Mouse (Mus musculus): ENCODE data around the gene Sept10. TPM values are rescaled to one million over a fixed set of nuclear protein-coding genes. Genes with fewer than 3 reads are reported as not detected.

Gene Sept10
- polyA plus RNA-seq, 1 experiment, result 2.0 TPM

DNA sequence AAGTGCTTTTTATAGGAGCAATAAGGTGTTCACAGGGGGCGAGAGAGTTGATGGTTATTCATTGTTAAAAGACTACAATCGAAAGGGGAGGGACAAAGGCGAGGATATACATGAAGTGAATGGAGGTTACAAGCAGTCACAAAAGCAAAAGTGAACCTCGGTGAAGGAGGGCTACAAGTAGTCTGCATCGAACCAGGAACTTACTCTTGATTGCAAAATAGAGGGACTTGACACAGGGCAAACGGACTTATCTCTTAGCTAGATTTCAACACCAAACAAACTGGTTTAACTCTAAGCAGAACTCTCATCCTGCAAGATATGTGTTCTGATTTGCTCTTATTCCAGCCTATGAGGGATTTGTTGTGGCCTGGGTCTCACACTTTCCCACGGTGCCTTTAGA is 41.3 kb upstream of the Sept10 start:
- TF ChIP-seq POLR2A (IDR thresholded peaks at IDR 0.05; ENCODE audit: low read depth, low read length) (no peak), CTCF (IDR thresholded peaks at IDR 0.05; ENCODE audit: extremely low read depth, insufficient read depth, insufficient read length, insufficient replicate concordance) (no peak)
- WGBS, result 77% methylated on average over 7 of the region's 7 CpGs
- no peak for DNase-seq (ENCODE audit: low read depth in 1 of 2, low spot score in 2 of 2)

DNA sequence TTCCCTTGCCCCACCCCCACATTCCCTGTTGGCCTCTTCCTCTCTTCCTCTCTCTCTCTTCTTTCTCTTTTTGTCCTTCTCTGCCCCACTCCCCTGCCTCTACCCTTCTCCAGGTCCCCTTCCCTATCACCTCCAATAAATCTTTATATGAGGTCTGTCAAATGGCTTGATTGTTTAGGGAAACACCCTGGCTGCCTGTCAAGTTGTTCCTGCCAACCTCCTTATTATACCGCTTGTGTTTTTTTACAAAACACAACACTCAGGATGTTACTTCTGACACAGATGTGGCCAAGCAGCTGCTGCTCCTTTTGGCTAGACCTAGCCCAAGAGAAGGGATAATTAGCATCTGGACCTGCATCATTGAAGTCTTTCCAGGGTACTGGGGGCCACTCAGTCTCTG is 40.4 kb upstream of the Sept10 start:
- Histone ChIP-seq H3K36me3 (ENCODE audit: control insufficient read depth, insufficient read depth, low read length) (no peaks in the 10 kb centered on the region), H3K4me3 (ENCODE audit: extremely low read depth, insufficient read depth, insufficient read length) (no peak overlapping the region), H3K27me3 (ENCODE audit: control insufficient read depth, insufficient read depth, low read length) (no peaks in the 10 kb centered on the region), H3K4me1 (ENCODE audit: control insufficient read depth, insufficient read depth, insufficient read length) (no peaks in the 10 kb centered on the region; the same call in 1 of the 2 replicates), H3K27ac (ENCODE audit: insufficient read depth, low read length) (no peak overlapping the region)
- DNase-seq (ENCODE audit: low read depth in 1 of 2, low spot score in 2 of 2), result no peak
- no peak for TF ChIP-seq POLR2A (IDR thresholded peaks at IDR 0.05; ENCODE audit: low read depth, low read length)
- TF ChIP-seq CTCF (IDR thresholded peaks at IDR 0.05; ENCODE audit: extremely low read depth, insufficient read depth, insufficient read length, insufficient replicate concordance), result no peak
- WGBS, result 72% methylated on average over 1 of the region's 1 CpGs

More for the DNA sequence above, 41.3 kb upstream of the Sept10 start:
- Histone ChIP-seq H3K4me3 (ENCODE audit: extremely low read depth, insufficient read depth, insufficient read length) (no peak overlapping the region), H3K27me3 (ENCODE audit: control insufficient read depth, insufficient read depth, low read length) (no peaks in the 10 kb centered on the region), H3K36me3 (ENCODE audit: control insufficient read depth, insufficient read depth, low read length) (no peaks in the 10 kb centered on the region), H3K4me1 (ENCODE audit: control insufficient read depth, insufficient read depth, insufficient read length) (no peaks in the 10 kb centered on the region; the same call in 1 of the 2 replicates), H3K27ac (ENCODE audit: insufficient read depth, low read length) (no peak overlapping the region)

DNA sequence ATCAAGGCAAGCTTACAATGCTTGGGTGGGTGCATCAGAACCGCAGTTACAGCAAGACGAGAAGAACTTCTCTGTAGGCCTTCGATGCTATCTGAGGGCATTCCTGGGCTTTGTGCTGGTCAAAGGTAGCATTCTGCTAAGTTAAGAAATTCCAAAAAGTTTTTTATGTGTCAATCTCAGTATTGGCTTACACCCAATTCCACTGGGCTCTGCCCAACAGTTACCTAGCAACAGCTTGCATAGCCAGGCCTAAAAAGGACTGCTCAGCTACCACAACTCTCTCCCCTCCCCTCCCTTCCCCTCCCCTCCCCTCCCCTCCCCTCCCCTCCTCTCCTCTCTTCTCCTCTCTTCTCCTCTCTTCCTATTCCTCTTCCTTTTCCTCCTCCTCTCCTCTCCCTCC is 40.0 kb upstream of the Sept10 start:
- H3K4me1 ChIP-seq (ENCODE audit: control insufficient read depth, insufficient read depth, insufficient read length), result no peaks in the 10 kb centered on the region; the same call in 1 of the 2 replicates
- WGBS, result 89% methylated on average over 3 of the region's 3 CpGs
- no peak for DNase-seq (ENCODE audit: low read depth in 1 of 2, low spot score in 2 of 2)
- H3K27me3 ChIP-seq (ENCODE audit: control insufficient read depth, insufficient read depth, low read length), result no peaks in the 10 kb centered on the region
- no peak for TF ChIP-seq CTCF (IDR thresholded peaks at IDR 0.05; ENCODE audit: extremely low read depth, insufficient read depth, insufficient read length, insufficient replicate concordance)
- no peak for TF ChIP-seq POLR2A (IDR thresholded peaks at IDR 0.05; ENCODE audit: low read depth, low read length)
- no peaks in the 10 kb centered on the region for H3K36me3 ChIP-seq (ENCODE audit: control insufficient read depth, insufficient read depth, low read length)
- no peak overlapping the region for H3K27ac ChIP-seq (ENCODE audit: insufficient read depth, low read length)
- no peak overlapping the region for H3K4me3 ChIP-seq (ENCODE audit: extremely low read depth, insufficient read depth, insufficient read length)

DNA sequence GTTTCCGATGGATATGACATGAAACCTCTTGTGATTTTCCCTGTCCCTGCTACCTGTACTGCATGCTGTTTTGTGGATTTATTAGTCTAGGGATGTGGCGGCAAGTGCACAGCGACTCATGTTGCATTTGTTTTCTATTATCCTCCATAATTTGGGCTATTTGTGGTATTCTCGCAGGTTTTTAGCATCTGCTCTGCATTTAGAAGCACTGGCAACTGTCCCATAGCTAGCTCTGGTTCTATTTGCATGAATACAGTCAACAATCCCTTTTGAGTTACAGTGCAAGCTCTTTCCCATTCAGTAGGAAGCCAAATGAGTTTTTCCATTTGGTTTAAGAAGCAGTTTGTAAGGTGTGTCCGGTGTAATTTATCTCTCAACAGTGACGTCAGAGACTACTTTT is 37.9 kb upstream of the Sept10 start:
- WGBS, result 90% methylated on average over 6 of the region's 6 CpGs
- Histone ChIP-seq H3K4me1 (ENCODE audit: control insufficient read depth, insufficient read depth, insufficient read length) (no peaks in the 10 kb centered on the region), H3K36me3 (ENCODE audit: control insufficient read depth, insufficient read depth, low read length) (no peaks in the 10 kb centered on the region), H3K4me3 (ENCODE audit: extremely low read depth, insufficient read depth, insufficient read length) (no peak overlapping the region), H3K27ac (ENCODE audit: insufficient read depth, low read length) (no peak overlapping the region), H3K27me3 (ENCODE audit: control insufficient read depth, insufficient read depth, low read length) (no peaks in the 10 kb centered on the region)
- TF ChIP-seq POLR2A (IDR thresholded peaks at IDR 0.05; ENCODE audit: low read depth, low read length), result no peak
- TF ChIP-seq CTCF (IDR thresholded peaks at IDR 0.05; ENCODE audit: extremely low read depth, insufficient read depth, insufficient read length, insufficient replicate concordance), result no peak
- DNase-seq (ENCODE audit: low read depth in 1 of 2, low spot score in 2 of 2), result no peak

DNA sequence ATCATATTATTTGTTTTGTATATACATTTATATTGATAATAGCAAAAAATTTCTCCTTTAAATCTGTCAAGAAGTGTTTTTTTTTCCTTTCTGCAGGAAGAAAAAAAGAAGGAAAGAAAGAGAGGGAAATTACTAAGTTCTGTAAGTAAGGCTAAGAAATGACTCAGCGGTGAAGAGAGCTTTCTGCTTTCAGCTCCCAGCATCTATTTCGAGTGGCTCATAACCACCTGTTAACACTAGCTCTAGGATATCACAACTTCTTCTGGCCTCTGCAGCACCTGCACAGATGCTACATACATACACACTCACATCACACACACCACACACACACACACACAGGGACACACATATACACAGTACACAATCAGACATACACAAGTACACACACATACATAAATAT is 34.9 kb upstream of the Sept10 start:
- Histone ChIP-seq H3K36me3 (ENCODE audit: control insufficient read depth, insufficient read depth, low read length) (no peaks in the 10 kb centered on the region), H3K4me3 (ENCODE audit: extremely low read depth, insufficient read depth, insufficient read length) (no peak overlapping the region), H3K4me1 (ENCODE audit: control insufficient read depth, insufficient read depth, insufficient read length) (no peaks in the 10 kb centered on the region), H3K27ac (ENCODE audit: insufficient read depth, low read length) (no peak overlapping the region), H3K27me3 (ENCODE audit: control insufficient read depth, insufficient read depth, low read length) (no peaks in the 10 kb centered on the region)
- WGBS, result 83% methylated on average over 2 of the region's 2 CpGs
- TF ChIP-seq CTCF (IDR thresholded peaks at IDR 0.05; ENCODE audit: extremely low read depth, insufficient read depth, insufficient read length, insufficient replicate concordance), result no peak
- no peak for TF ChIP-seq POLR2A (IDR thresholded peaks at IDR 0.05; ENCODE audit: low read depth, low read length)
- DNase-seq (ENCODE audit: low read depth in 1 of 2, low spot score in 2 of 2), result no peak

DNA sequence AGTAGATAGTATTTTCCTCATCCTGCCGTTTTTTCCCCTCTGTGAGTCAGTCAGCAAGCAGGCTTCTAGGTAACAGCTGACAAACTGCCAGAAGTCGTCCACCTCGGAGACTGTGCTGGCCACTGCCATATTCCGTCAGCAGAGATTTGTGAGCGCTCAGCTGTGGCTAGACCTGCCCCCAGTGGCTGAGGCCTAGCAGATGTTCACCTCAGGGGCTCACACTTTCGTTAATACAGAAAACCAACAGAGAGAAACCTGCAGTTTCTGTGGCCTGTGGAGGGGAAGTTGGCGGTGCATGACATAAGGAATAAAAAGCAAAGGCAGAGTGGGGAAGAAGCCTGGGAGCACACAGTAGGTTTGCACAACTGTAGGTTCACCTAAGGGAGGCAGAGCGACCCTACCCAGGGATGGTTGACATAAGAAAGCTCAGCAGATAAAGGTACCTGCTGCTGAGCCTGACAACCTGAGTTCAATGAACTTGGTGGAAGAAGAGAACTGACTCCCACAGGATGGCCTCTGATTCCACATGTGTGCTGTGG is 32.0 kb upstream of the Sept10 start:
- 34% methylated on average over 8 of the region's 8 CpGs for WGBS

DNA sequence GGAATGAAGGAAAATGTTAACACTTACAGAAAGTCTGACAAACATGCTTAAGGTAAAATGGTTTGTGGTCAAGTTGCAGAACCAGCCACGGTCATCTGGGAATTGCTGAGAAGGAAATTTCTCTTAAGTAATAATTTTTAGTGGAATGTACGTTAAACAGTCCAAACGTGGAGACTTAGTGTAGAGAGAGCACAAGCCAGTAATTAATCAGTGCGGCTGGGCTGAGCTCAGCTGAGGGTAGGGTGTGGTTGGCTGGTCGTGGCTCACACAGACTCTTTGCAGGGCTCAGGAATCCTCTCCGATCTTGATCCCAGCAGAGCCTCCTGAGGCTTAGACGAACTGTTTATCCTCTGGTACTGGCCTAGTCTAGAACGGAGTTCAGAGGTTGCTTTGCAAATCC is 30.7 kb upstream of the Sept10 start:
- H3K27ac ChIP-seq (ENCODE audit: insufficient read depth, low read length), result no peak overlapping the region
- no peak for TF ChIP-seq POLR2A (IDR thresholded peaks at IDR 0.05; ENCODE audit: low read depth, low read length)
- no peak for TF ChIP-seq CTCF (IDR thresholded peaks at IDR 0.05; ENCODE audit: extremely low read depth, insufficient read depth, insufficient read length, insufficient replicate concordance)
- no peak for DNase-seq (ENCODE audit: low read depth in 1 of 2, low spot score in 2 of 2)
- H3K27me3 ChIP-seq (ENCODE audit: control insufficient read depth, insufficient read depth, low read length), result no peaks in the 10 kb centered on the region
- 87% methylated on average over 8 of the region's 8 CpGs for WGBS
- no peak overlapping the region for H3K4me3 ChIP-seq (ENCODE audit: extremely low read depth, insufficient read depth, insufficient read length)
- no peaks in the 10 kb centered on the region for H3K4me1 ChIP-seq (ENCODE audit: control insufficient read depth, insufficient read depth, insufficient read length)
- no peaks in the 10 kb centered on the region for H3K36me3 ChIP-seq (ENCODE audit: control insufficient read depth, insufficient read depth, low read length)

More for the DNA sequence above, 32.0 kb upstream of the Sept10 start:
- DNase-seq (ENCODE audit: low read depth in 1 of 2, low spot score in 2 of 2), result no peak
- H3K27me3 ChIP-seq (ENCODE audit: control insufficient read depth, insufficient read depth, low read length), result no peaks in the 10 kb centered on the region
- H3K27ac ChIP-seq (ENCODE audit: insufficient read depth, low read length), result no peak overlapping the region
- no peak overlapping the region for H3K4me3 ChIP-seq (ENCODE audit: extremely low read depth, insufficient read depth, insufficient read length)
- H3K36me3 ChIP-seq (ENCODE audit: control insufficient read depth, insufficient read depth, low read length), result no peaks in the 10 kb centered on the region
- no peaks in the 10 kb centered on the region for H3K4me1 ChIP-seq (ENCODE audit: control insufficient read depth, insufficient read depth, insufficient read length)
- no peak for TF ChIP-seq CTCF (IDR thresholded peaks at IDR 0.05; ENCODE audit: extremely low read depth, insufficient read depth, insufficient read length, insufficient replicate concordance)
